Mouse (Mus musculus): Measurements from ENCODE around the gene Shisa2.
"Not testable (repeated sequence)": the region's sequence is repeated elsewhere in the genome, so short reads cannot be mapped to it uniquely, and the experiment has no call there.

Gene Shisa2

DNA sequence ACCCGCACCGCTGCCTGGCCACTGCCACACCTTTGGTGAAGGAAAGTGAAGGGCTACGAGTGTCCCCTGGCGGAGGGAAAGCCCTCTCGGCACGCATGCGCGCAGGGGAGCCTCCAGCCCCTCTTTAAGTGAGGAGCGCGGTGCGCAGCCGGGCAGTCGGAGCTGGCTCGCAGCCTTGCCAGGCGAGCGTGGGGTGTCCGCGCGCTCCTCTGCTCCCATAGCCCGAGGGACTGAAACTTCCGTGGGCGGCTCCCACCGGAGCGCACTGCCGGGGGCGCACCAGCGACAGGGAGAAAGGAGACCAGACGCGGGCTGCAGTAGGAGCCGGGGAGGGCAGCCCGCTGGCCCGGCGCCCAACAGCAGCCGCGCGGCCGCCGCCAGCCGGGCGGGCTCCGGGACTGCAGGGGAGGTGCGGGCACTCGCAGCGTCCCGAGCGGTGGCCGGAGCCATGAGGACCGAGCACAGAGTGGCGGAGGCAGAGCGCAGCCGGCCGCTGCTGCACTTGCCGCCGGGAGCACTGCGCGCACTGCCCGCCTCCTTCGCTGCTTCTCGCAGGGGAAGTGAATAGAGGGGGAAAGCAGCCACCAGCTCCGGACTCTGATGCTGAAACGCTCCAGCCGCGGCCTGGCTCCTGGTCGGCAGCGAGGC lies at the start of gene Shisa2:
TSS of gene Shisa2 (plus strand) at position 151 of the 648 bp plus-strand sequence.
- DNase-seq = peak; percentile 79

DNA sequence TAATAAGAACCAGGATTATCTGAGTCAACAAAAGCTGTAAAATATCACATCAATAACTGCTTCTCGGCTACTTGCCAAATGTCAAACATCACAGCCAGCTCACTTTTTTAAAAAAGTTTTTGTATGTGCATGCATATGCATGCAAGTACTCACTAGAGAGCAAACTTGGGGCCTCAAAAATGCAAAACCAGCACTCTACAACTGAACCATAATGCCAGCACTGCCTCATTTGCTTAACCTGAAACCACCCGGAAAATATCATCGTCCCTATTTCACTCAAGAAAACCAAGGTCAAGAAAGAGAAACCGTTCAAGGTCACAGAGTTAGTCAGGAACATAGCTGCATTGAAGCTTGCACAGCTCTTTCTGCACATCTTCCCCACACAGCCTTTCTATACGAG lies 48.7 kb upstream of the Shisa2 start:
- no peak for DNase-seq

DNA sequence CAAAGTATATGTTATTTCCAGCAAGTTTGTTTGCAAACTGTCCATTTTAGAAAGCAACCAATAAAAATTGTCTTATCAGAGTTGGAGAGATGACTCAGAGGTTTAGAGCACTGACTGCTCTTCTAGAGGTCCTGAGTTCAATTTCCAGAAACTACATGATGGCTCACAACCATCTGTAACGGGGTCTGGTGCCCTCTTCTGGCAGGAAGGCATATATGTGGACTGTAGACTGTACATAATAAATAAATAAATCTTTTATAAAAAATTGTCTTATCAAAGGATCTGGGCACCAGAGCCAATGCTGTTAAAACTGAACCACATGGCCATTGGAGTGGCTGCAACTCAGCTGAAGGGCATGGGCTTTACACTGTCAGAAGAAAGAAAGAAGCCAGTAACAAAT lies 34.5 kb upstream of the Shisa2 start:
- no peak for DNase-seq

- no peak for DNase-seq
Observed at GRCm38 (mm10) chr14:59591901-59592300, 33.2 kb upstream of the Shisa2 start.

DNA sequence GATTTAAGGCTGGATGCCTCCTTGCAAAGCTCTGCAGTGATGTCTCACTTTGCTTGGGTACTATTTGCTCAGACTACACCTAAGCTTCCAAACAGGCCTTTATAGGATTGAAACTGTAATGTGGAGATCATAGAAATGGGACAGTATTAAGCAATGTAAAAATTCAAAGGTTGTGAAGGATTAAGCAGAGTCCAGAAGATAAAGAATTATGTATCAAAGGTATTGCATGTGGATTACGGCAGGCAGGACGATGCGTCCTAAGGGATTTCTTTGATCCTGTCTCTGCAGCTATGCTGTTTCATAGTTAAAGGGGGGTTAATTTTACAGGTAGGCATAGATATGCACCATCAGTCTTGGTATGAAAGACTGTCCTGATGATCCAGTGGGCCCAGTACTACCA lies 32.5 kb upstream of the Shisa2 start:
- DNase-seq = no peak

DNA sequence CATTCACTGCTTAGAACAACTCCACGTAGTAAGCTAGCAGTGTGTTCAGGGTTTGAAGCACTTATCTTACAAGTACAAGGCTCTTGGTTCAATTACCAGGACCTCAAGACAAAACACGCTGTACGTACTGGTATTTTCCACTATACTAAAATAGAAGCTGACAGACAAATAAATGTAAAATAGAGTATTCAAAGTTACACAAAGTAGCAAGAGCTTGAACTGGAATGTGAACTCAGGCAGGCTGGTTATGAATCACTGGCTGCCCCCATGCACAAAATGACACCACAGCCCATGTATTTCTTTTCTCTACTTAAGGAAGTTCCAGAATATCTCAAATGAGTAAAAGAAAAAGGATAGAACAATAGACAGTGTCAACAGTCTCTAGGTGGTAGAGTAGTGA lies 30.1 kb upstream of the Shisa2 start:
- DNase-seq = no peak

DNA sequence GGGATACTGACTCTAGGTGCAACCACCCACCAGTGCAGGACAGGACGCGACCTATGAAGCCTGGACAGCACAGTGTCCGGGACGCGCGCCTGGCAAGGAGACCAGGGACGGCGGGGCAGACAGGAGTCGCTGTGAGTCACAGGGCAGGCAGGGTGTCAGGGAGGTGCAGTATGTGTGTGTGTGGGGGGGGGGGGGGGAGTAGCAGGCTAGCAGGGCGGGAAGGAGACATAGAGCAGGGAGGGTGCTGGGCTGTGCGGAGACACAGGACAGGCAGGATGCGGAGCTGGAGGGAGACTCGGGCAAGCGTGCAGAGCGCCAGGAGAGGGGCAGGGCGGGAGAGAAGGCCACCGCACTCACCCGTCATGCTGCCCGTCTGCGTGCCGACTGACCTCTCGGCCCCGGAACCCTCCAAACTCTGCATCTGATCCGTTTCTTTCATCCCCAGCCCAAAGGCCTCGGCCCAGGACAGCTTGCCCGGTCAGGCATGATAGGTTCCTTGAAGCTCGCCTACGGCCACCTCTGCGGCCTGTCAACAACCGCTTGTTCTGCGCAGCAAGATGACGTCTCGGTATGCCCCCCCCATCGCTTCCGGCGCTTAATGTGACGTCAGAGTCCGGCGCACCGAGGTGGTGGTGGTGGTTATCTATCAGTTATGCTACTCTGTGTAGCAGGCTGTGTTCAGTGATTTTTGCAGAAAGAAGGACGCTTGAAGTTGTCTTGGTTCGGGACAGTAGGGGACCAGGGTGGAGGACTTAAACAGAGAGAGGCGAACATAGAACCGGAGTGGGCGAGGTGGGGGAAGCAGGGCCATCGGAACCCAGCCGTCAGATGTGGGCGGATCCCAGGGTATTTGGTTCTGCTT lies 27.5 kb upstream of the Shisa2 start, which contains the start of gene Cdadc1:
TSS of gene Cdadc1 (minus strand) at position 562 of the 862 bp plus-strand sequence.
- DNase-seq = peak; percentile 96

GRCm38 (mm10) chr14:59598260-59598627 lies 26.9 kb upstream of the Shisa2 start:
- no peak for DNase-seq

DNA sequence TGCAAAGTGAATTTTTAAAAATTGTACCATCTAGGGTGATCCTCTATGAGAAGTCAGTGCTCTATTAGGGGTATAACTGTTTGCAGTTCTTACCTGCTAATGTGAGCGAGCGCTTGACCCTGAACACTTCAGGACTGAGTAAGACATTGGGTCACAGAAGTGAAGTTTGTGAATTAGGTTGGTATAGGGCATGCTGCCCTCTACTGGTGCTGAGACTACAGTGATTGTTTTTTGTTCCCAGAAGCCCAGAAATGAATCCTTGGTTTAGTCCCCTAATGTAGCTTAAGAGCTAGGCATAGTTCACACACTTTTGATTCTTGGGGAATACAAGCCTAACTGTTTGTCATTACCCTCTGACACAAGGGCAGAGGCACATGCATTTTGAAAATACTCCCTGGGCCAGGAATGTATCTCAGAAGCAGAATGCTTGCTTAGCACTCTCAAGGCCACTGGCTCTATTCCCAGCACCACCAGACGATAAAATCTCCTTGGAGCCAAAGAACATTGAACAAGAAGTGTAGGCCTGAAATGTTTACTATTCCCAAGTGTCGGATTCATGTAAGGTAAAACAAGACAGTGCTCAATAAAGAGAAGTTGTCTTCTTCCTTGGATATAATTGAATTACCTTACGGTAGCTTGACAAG lies 21.0 kb upstream of the Shisa2 start:
- DNase-seq = peak; percentile 23

DNA sequence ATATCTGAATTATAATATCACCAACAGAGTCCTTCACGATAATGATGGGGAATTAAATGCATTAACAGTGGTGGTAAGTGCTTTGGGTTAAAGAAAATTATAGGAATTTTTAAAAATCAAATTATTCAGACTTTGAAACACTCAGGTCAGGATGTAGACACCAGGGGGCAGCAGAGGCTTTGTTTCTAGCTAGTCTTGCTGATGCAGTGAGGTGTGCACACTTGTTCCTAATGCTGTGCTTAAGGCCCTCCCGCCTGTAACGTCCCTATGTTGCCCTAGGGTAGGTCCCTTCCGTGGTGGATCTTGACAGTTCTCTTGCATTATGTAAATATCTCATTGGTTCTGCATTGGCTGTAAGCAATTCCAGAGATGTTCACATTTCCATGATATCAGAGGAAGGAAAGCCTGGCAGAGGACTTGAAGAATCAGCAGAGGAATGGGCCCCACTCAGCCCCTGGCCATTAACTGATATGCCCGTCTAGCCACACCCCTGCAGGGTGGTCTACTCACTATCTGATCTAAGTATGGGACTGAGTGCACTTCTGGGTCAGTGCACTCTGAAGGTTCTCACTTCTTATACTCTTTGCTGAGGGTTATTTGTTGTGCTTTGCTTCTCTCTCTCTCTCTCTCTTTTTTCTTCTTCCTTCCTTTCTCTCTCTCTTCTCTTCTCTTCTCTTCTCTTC lies 19.3 kb upstream of the Shisa2 start:
- peak; percentile 89 for DNase-seq

- DNase-seq = no peak
Observed at GRCm38 (mm10) chr14:59607021-59607420, 18.1 kb upstream of the Shisa2 start.

DNA sequence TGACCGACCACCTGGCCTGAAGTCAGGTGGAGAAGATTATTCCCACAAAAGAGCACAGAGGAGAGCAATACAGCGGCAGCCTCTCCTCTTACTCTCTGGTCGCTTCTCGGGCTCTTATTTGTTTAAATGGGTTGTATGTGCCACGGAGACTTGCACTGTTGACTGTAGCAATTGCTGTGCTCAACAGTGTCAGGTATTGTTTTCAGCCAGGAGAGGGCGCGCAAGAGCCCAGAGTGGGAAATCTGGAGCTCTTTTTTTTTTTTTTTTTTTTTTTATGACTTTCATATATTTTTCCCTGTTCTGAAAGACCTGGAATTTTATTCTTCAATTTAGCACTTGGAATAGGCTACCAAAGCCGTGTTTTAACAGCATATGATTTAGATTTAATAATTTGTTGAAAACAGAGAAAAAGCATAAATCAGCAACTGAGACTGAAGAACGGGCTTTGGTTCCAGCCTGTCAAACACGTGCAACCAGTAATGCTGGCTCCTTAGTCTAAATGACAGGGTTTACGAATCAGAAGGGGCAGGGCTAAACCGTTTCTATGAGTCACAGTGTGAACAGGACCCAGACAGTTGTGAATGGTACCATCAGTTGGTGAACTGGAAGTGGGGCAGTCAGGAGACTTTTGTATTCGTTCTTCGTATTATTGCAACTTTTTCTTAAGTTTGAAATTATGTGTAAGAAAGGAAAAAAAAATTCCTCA lies 12.0 kb upstream of the Shisa2 start:
- peak; percentile 90 for DNase-seq

GRCm38 (mm10) chr14:59614149-59614548 lies 11.0 kb upstream of the Shisa2 start:
- DNase-seq = not testable (repeated sequence)

DNA sequence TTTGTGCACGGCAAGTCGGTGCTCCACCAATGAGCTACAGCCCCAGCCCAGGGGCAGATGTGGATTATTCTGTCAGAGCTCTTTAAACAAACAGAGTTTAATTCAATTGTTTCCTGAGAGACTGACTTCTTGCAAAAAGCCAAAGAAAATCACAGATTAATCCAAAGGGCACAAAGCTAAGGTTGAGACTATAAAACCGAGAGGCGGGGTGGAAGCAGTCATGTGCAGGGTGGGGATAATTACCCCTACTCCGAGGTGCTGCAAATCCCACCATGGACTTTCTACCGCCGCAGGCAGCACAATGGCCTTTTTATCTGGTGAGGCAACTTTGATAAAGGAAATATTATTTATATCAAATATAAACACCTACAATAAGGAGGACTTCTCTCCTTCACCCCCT lies 8.3 kb upstream of the Shisa2 start:
- no peak for DNase-seq

GRCm38 (mm10) chr14:59624326-59624885 lies 702 bp upstream of the Shisa2 start:
- DNase-seq = no peak

- peak; percentile 50 for DNase-seq
Observed at GRCm38 (mm10) chr14:59625806-59626364, 777 bp downstream of the Shisa2 start.

DNA sequence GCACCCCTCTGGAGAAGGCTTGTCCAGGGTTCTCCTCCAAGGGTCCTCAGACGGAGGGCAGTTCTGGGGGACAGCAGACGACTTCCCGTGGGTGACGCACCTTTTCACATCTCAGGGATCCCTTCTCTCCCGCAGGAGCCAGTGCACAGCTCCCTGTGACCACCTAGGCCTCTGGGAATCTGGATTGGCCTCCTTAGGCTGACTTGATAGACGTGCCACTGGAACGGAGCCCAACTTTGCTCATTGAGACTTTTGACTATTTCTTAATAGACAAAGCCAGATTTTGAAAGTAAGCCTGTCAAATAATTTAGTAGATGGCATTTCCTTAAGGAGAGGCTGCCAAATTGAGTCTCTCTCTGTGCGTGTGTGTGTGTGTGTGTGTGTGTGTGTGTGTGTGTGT lies 1.6 kb downstream of the Shisa2 start:
- DNase-seq = peak; percentile 32

DNA sequence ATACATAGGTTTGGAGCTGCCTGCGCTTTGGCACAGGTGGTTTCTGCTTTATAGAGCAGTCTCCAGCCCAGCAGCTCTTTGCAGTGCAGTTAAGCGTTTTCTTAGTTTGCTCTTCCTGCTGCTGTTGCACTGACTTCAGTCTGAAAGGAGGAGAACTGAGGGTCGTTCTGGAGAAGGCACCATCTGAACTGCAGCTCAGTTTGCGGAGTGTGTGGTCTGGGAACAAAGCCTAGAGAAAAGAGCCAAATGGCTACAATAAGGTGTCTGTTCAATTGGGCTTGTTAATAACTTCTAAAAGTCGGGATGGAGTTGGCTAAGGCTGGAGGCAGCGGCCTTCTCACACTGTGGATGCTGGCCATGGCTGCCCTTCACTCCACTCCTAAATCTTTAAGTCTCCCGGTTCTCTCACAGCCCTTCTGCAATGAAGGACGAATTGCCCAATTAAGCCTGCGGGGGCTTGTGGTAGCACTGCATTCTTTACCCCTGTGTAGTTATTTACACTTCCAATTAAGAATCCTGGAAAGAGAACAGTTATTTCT lies 2.1 kb downstream of the Shisa2 start:
- no peak for DNase-seq

DNA sequence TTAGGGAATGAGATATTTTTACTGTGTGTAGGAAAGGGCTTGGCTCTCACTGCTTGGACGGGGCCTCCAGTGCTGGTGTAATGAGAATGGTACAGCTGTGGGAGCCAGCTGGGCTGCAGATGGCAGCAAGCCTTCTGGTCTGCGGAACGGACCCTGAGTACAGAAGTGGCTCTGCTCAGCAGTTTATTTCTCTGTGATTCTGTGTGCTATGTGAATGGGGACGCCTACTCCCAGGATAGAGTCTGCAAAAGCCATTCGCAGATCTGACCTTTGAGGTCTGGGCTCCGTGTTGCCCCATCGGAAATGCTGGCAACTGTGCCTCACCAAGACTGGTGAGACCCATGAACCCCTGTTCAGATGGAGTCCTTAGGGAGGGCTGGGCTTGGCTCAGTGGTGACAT lies 2.7 kb downstream of the Shisa2 start:
- DNase-seq = peak; percentile 36

DNA sequence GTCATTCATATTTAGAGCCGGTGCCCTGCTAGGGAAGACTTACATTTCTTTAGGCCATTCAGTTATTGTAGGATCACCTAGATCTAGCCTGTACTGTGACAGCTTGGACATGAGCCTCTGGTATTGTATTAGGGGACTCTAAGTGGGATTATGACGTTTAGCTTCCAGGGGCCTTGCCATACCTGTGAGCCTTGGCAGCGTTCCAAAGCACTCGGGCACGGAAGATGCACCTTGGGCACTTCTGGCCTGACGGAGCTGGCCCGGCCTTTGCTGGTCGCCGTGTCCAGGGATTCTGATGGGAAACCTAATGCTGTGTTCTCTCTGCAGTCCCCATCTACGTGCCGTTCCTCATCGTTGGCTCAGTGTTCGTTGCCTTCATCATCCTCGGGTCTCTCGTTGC lies 4.2 kb downstream of the Shisa2 start:
- DNase-seq = no peak

DNA sequence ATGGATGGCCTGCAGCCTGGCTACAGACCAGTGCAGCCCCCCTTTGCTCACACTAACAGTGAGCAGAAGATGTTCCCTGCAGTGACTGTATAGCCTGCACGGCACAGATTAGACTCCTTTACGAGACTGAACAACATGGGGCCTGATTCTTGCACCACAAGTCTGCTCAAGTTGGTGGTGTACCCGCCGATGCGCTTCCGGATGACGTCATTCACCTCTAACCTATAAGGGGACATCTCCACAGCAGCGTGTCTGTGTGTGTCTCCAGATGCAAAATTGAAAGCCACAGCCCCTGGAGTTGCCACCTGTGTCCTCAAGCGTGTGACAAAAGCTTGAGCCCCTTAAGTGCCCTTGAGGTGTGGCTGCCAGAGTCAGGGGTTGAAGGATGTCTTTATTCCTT lies 5.0 kb downstream of the Shisa2 start:
- DNase-seq = no peak

GRCm38 (mm10) chr14:59632067-59632466 lies 7.0 kb downstream of the Shisa2 start:
- DNase-seq = no peak
